Mouse (Mus musculus) E14TG2a.4 (cell line): ENCODE data around the gene Srsf1.

Source experiments
- CTCF ChIP-seq: conservative IDR thresholded peaks from 2 replicates; pipeline ENCODE4 v1.5.1; 2014; ENCODE audit warnings: low read length
- POU5F1 ChIP-seq: IDR thresholded peaks from 2 replicates; pipeline ENCODE4 v1.6.1; 2014; ENCODE audit warnings: low read length, borderline replicate concordance

GRCm38 (mm10) chr11:88099599-88100023 lies 52.4 kb downstream of the Srsf1 start:
- no peak for TF ChIP-seq CTCF
- TF ChIP-seq POU5F1 = no peak
